Mouse (Mus musculus): ENCODE measurements at regions not wholly inside any gene's neighbourhood (a gene's known extent, or its start where the extent isn't known, plus 50 kb on each side); places are given as distances from the start of the nearest gene placed in this dataset.
A peak's percentile ranks its signal among the peaks of the same experiment; 100 is the strongest.
"Not testable (repeated sequence)": the region's sequence is repeated elsewhere in the genome, so short reads cannot be mapped to it uniquely, and the experiment has no call there.

- intact Hi-C loops (cut with DNase I), result no loop called here
- no peak for DNase-seq (ENCODE audit: low spot score)
Measured at GRCm38 (mm10) chr12:90664436-90664835, 73.8 kb downstream of the Dio2 start.

- intact Hi-C loops (cut with DNase I), result no loop called here
- DNase-seq (ENCODE audit: low spot score), result no peak
Measured at GRCm38 (mm10) chr12:90645452-90645851, 92.8 kb downstream of the Dio2 start.

GRCm38 (mm10) chr12:90643891-90644290 is 94.3 kb downstream of the Dio2 start:
- intact Hi-C loops (cut with DNase I), result no loop called here
- DNase-seq (ENCODE audit: low spot score), result no peak

GRCm38 (mm10) chr12:90624856-90625255 is 113.4 kb downstream of the Dio2 start:
- intact Hi-C loops (cut with DNase I), result no loop called here

GRCm38 (mm10) chr12:90623426-90623825 is 114.8 kb downstream of the Dio2 start:
- intact Hi-C loops (cut with DNase I), result no loop called here
- DNase-seq (ENCODE audit: low spot score), result no peak

More at GRCm38 (mm10) chr12:90624856-90625255, 113.4 kb downstream of the Dio2 start:
- DNase-seq (ENCODE audit: low spot score), result no peak

GRCm38 (mm10) chr12:90608810-90609209 is 129.4 kb downstream of the Dio2 start:
- intact Hi-C loops (cut with DNase I), result no loop called here
- DNase-seq (ENCODE audit: low spot score), result no peak

- DNase-seq (ENCODE audit: low spot score), result peak; percentile 6
- intact Hi-C loops (cut with DNase I), result no loop called here
Measured at GRCm38 (mm10) chr12:90607894-90608293, 130.3 kb downstream of the Dio2 start.

GRCm38 (mm10) chr12:90580006-90580405 is 158.2 kb downstream of the Dio2 start:
- DNase-seq (ENCODE audit: low spot score), result no peak
- intact Hi-C loops (cut with DNase I), result no loop called here

GRCm38 (mm10) chr12:90576103-90576502 is 162.1 kb downstream of the Dio2 start:
- no peak for DNase-seq (ENCODE audit: low spot score)
- intact Hi-C loops (cut with DNase I), result no loop called here

GRCm38 (mm10) chr12:90571907-90572306 is 166.3 kb downstream of the Dio2 start:
- intact Hi-C loops (cut with DNase I), result no loop called here

GRCm38 (mm10) chr12:90571506-90571905 is 166.7 kb downstream of the Dio2 start:
- intact Hi-C loops (cut with DNase I), result no loop called here
- DNase-seq (ENCODE audit: low spot score), result no peak

More at GRCm38 (mm10) chr12:90571907-90572306, 166.3 kb downstream of the Dio2 start:
- no peak for DNase-seq (ENCODE audit: low spot score)

- no peak for DNase-seq (ENCODE audit: low spot score)
- intact Hi-C loops (cut with DNase I), result loop anchor here (5.0 to 10.0 kb wide), 3 partner anchors 178 to 746 kb away; no protein-coding TSS in a partner anchor
Measured at GRCm38 (mm10) chr12:90566349-90566748, 171.9 kb downstream of the Dio2 start.

GRCm38 (mm10) chr12:90565051-90565450 is 173.2 kb downstream of the Dio2 start:
- intact Hi-C loops (cut with DNase I), result loop anchor here (5.0 to 10.0 kb wide), 3 partner anchors 180 to 747 kb away; no protein-coding TSS in a partner anchor
- no peak for DNase-seq (ENCODE audit: low spot score)

GRCm38 (mm10) chr12:90564594-90564993 is 173.6 kb downstream of the Dio2 start:
- DNase-seq (ENCODE audit: low spot score), result not testable (repeated sequence)
- intact Hi-C loops (cut with DNase I), result loop anchor here (10.0 kb wide), 1 partner anchor 180 kb away; no protein-coding TSS in a partner anchor

- intact Hi-C loops (cut with DNase I), result no loop called here
- DNase-seq (ENCODE audit: low spot score), result no peak
Measured at GRCm38 (mm10) chr12:90542361-90542760, 195.9 kb downstream of the Dio2 start.

Data from heart, postnatal 25 days (tissue).